Mouse (Mus musculus): Measurements from ENCODE around the gene Lrrfip1.

Lrrfip1 gene

DNA sequence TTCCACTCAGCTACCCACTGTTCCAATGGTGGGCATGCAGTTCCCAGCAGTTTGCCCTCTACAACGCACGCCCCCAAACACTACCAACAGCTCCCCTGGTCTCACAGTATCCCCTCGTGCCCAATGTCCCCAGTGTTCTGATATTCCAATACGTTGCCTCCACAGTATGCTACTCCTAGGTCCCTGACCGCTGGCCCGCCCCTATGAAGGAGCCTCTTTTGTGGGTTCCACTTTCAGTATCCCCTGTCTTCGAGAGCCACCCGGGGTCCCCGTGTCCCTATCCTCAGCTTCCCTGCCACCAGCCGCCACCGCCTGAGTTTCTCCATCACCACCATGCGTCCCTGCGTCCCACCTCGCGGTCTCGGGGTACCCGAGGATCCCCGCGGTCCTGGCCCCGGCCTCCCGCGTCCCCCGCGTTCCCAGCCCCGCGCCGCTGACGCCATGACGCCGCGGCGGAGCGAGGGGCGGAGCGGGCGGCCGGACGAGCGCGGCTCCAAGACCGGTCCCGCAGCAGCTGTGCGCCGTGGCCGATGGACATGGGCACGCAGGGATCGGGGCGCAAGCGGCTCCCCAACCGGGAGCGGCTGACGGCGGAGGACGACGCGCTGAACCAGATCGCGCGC lies at the start of gene Lrrfip1:
TSS of gene Lrrfip1 (plus strand) at position 470 of the 623 bp plus-strand sequence.
- DNase-seq, result peak; percentile 24

DNA sequence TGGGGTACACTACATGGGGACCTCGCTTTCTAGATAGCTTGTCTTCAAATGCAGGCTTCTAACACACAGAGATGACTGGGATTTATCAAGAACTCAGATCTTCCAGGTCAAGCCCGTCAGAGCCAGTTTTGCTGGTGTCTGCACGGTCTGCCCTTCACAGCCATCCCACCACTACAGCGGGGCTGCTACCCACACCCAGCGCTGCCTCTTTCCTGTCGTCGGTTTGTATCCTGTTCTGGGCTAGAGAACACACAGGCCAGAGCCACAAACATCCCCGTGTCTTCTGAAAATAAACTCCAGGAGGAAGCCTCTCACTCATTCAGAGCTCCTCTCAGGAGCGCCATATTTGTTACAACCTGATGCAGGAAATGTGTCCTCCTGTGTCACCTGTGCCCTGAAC lies 49.2 kb upstream of the Lrrfip1 start:
- DNase-seq, result no peak

DNA sequence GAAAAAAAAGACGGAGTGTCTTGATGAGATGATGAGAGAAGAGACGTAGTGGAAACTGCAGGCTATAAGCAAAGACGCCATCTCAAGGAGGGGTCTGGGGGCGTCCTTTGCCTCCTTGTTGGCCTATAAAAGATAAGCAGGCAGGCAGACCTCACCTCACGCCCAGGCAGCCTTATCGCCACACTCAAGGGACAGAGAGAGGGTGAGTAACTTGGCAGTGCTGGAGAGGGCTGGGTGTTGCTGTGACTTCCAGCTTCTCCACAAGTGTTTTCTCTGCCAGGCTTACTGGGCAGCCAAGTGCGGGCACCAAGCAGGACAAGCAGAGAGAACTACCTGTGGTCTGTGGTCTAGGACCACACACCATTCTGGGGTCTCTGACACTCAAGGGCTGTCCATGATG lies 46.9 kb upstream of the Lrrfip1 start:
- DNase-seq, result no peak

DNA sequence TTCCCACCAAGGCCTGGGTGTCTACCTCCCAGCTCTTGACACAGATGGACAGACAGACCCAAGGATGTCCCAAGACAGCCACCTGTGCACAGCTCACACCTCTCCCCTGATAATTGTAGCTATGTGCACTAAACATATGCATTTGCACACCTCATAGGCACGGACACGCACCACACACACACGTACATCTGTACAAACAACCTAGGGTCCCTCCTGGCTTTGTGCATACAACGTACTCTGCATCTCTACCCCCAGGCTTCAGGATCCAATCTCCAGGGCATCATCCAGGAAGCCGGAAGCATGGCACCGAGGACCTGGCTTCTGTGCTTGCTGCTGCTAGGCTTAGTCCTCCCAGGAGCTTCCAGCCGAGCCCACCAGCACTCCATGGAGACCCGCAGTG lies 45.7 kb upstream of the Lrrfip1 start, which contains the start of gene Prlh:
TSS of gene Prlh (plus strand) at position 301 of the 400 bp plus-strand sequence.
- DNase-seq, result no peak

DNA sequence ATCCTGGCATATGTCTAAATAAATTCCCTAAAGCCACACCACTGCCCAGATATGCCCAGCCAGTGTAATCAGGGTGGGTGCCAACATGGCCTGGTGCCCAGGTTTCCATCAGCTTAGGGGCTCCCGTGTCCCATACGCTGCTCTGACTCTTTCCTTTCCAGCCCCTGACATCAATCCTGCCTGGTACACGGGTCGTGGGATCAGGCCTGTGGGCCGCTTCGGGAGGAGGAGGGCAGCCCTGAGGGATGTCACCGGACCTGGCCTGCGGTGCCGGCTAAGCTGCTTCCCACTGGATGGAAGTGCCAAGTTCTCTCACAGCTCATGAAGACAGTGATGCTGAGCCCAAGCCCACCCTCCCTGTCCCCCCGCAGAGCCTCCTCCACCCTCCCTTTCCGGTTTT lies 44.8 kb upstream of the Lrrfip1 start:
- DNase-seq, result no peak

DNA sequence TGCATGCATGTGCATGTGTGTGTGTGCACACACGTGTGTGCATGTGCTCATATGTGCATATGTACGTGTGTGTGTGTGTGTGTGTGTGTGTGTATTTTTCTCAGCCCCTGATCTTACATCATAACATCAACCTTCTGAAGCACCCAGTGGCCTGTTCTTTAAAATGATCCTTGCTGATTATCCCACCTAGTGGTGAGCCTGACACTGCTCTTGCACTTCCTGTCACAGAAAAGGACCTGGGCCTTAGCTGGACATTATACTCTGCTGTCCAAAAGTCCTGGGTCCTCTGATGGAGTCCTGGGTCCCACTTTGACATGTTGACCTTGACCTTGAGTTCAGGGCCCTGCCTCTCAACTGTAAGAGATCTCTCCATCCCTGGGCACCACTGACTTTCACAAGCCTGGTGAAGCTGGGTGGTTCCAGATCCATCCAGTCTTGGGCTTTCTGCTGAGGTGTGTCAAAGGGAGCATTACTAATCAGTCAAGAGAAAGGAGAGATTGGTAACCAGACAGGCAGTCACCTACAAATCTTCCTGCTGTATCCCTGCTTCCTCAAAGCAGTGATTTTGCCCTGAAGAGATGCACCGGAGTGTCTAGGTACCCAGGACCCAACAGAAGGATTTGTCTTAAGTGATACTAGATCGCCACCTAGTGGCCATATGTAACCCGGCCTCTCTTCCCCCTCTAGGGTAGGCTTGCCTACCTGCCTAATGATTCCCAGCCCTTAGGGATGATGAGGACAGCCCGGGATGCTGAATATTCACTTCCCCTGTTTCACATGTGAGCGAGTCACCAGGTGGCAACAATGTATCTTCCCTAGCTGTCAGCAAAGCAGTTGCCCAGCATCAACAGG lies 42.1 kb upstream of the Lrrfip1 start:
- peak; percentile 41 for DNase-seq

DNA sequence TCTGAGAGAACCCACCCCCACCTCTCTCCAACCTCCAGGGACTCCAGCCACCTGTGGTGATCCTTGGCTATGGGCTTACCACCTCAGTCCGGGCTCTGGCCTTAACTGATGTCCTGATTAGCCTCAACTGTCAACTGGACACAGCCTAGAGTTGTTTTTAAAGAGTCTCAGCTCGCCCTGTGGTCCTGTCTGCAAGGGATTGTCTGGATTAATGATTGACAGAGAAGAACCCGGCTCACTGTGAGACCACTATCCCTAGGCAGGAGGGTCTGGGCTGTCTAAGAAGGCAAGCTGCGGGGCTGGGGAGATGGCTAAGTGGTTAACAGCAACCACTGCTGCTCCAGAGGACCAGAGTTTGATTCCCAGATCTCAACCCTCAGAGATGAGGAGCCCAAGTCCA lies 36.0 kb upstream of the Lrrfip1 start:
- no peak for DNase-seq

DNA sequence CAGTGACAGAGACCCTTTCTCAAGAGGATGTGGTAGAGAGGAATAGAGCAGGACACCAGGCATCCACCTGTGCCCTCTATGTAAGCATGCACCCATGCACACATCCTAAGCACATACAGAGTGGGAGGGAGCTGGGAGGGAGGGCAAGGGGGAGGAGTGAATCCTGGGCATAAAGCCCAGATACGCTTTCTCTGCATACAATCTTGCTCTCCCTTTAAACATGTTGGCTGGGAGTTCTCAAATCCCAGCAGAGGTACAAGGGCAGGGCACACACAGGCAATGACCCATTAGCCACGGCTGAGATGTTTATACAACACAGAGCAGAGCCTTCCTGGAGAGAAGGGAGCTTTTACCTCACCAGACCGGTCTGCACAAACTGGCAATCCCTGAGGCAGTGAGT lies 35.5 kb upstream of the Lrrfip1 start:
- no peak for DNase-seq

DNA sequence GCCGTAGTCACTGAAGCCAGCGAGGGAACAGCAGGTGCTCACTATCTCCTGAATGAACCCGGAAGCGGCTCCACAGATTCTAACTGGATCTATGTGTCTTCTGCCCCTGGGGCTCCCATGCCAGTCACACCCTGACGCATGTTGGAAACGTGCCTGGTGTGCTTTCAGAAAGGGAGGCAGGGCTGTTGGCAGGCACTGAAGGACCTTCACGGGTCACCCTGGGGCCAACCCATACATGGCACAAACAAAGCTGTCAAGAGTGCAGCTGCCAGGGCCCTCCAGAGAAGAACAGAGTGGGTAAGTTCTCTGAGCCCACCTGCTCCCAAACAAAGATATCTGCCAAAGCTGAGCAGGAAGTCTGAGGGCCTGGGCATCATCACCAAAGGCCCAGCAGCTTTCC lies 31.0 kb upstream of the Lrrfip1 start:
- DNase-seq, result no peak

DNA sequence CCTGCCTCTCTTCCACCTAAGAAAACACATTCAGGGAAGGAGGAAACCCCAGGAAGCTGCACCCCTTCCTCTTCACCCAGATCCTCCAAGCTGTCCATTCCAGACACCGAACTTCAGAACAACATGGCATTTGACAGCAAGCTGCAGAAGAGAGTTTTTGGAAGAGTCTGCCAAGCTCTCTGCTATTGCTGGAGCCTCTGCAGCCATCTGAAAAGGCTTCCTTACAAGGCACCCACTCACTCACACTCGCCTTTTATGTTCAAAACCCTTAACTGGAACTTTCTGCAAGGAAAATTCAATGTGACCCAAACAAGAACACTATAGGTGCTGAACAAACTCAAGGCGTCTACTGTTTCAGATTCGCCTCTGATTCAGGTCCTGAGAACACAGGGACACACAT lies 29.9 kb upstream of the Lrrfip1 start:
- DNase-seq, result no peak

DNA sequence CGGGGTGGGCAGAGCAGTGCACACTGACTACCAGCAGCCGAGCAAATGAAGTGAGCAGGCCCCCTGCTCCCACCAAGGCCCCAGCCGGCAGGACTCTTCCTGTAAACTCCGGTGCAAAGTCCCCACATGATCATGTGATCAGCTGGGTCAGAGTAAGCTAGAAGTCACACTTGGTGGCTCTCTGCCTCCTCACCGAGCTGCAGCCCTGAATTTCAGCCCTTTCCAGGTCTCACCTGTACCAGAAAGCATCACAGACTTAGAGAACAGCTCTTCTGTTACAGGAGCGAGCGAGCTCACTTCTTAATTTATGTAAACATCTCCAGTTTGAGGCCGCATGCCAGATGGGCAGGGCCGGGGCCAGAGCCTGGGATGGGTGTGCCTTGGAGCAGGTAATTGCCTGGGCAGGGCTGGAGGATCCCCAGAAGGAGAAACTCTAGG lies 29.2 kb upstream of the Lrrfip1 start, which contains the start of gene Rab17:
TSS of gene Rab17 (minus strand) at position 315 of the 438 bp plus-strand sequence.
- no peak for DNase-seq

DNA sequence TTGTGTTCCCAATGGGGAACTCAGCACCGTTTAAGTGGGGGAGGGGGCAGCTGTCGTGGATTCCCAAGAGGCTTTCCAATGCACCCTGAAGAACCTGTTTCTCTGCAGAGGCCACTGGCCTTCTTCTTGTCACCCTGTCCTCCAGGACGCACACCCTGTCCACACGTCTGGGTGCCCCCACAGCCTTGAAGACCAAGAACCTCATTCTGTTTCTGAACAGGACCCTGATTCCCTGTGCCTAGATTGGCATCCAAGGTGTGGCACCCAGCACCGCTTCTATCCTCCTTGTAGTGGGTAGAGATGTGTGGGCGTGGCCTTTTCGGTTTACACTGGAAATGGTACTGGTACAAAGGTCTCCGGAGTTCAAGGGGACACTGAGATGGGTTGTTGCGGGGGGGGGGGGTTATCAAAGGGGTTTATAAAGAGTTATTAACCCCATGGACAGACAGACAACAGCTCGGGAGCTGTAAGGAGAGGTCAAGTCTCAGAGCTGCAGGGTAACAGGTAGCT lies 28.6 kb upstream of the Lrrfip1 start:
- no peak for DNase-seq

DNA sequence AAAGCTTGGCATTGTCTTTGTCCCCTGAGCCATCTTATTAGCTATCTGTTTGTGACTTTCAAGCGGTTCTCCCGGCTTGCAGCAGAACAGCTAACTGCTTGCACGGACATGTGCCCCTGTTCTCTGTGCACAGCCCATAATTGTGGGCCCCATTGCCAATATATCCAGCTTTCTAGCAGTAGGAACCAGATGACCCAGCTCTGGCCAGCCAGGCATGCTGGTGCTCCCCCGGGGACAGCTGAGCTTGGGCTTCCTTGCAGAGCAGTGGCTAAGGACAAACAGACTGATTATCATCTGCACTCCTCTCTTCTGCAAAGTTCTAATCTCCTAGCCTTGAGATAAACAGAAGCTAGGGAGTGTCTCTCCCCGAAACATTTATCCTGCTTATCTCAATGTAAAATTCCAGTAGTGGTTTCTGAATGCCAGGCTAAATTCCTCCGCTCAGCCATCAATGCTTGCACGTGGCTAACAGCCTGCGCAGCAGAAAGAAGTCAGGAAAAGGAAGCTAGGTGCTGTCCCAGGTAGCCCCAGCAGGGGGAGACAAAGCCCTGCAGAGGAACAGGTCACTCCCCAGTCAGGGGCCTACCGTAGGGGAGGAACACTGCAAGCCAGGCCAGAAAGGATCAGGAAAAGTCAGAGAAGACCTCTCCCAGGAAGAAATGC lies 25.5 kb upstream of the Lrrfip1 start:
- DNase-seq, result peak; percentile 88

DNA sequence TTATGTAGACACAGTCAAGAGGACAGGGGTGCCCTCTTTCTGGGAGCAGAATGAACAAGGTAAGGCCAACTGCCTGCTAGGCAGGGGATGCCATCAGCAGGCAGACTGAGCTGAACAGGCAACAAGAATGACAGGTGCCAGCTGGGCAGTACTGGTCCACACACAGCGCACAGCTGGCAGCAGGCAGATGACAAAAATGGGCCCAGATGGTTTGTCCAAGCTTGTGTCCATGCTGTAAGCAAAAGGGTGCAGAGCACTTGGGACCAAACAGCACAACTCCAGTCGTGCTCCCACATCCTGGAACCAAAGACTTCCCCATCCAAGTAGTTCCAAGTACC lies 25.0 kb upstream of the Lrrfip1 start:
- DNase-seq, result no peak

DNA sequence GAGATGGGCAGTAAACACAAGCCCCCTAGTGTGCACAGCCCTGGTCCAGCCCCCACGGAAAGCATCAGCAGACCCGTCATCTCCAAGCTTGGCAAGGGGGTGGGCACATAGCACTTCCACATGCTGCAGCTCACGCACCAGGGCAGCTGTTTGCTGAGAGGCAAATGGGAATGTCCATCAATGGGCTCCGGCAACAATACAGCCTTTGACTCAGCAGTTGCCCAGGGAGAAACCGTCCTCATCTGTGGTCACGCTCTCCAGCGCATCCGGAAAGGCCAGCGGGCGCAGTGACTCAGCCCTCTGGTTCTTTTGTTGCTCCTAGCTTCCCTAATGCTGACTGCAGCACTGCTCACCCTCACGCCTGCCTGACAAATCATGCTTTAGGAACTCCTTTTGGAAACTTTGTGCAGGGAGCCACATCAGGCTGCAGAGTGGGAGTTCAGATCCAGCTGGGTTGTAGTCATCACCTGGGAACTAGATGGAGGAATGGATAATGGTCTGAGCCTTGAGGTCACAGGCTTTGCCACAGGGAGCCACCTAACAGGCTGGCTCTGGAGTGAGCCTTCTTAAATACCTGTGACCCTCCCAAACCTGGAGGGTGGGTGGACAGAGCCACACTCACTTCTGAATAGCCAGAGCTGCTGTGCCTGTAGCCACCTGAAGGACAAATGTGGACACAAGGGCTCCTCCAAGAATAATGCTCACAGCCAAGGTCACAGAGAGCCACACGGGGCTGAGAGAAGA lies 23.5 kb upstream of the Lrrfip1 start:
- no peak for DNase-seq

DNA sequence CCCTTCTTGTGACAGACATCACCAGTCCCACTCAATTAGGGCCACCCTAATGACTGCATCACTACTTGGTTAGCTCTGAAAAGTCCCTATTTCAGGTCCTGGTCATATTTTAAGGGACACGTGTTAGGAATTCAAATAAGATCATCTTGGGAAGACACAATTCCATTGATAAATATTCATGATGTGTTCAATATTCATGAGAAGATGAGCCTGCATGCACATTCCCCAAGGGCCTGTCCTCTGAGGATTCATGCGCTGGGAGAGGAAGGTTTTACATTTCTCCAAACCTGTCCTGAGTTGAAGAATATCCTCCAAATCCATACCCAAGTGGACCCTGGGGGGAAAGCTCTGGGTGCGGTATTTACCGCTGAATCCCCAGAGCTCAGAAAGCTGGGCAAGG lies 22.6 kb upstream of the Lrrfip1 start:
- DNase-seq, result no peak

DNA sequence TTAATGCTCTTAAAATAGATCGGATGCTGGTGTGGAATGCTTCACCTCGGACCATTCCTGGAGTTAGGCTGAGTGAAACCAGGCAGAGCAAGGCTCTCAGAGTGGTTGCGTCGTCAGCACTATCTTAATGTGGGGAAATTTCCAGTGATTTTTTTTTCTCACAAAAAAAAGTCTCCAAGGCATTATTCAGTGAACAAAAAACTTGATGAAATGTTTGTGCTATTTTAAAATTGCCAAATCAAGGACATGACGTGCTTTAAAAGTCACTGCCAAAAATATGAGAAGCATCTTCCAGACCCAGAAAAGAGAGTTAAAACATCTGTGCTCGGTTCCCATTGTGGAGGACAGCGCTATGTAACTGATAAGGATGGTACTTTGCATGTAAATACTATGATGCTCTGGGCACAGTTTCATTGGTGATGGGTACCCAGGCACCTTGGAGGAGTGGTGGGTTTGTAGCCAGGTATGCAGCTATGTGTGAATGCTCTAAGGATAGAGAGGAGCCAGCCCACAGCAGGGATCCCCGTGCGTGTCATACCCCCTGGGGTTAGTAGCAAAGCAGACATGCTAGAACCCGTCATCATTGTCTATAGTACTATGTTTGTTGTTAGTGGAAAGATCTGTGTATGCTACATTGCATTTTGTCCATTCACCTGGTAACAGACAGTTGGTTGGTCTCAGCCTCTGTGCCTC lies 17.8 kb upstream of the Lrrfip1 start:
- no peak for DNase-seq

DNA sequence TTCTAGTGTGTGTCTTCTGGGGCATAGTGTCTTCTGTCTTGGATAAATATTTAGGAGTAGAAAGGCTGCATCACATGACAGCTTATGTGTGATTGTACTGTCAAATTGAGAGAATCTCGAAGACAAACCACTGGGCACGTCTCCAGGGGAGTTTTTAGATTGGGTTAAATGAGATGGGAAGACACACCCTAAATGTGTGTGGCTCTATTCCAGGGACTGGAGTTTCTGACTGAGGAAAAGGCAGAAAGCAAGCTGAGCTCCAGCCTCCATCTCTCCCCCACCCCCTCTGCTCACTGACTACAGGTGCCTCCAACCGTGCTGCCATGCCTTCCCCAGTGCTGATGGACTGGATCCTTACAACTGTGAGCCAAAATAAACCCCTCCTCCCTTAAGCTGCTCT lies 17.2 kb upstream of the Lrrfip1 start:
- DNase-seq, result no peak

DNA sequence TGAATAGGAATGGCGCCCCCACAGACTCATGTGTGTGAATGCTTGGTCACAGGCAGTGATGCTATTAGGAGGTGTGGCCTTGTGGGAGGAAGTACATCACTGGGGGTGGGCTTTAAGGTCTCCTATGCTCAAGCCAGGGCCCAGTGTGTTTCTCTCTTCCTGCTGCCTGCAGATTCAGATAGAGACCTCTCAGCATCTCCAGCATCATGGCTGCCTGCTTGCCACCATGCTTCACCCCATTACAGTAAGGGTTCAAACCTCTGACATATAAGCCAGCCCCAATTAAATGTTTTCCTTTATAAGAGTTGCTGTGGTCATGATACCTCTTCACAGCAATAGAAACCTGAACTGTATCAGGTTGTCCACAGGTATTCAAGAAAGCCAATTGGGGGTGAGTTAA lies 2.6 kb upstream of the Lrrfip1 start:
- no peak for DNase-seq

DNA sequence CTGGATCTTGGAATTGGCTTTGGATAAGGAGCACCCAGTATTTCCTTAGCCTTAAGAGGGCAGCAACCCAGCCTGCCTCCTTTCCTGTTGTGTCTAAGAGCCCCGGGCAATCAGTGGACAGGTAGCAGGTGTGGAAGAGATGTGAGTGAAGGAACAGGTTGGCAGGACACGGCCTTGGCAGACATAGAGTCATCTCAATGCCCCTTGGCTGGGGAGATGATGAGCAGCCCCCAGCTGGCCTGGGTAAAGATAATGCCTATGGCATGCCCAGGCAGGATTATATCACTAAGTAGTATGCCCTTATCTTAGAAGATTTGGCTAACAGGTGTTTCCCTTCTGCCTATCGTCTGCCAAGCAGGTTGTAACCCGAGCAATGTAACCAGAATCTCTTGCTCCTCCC lies 1.4 kb upstream of the Lrrfip1 start:
- DNase-seq, result no peak

DNA sequence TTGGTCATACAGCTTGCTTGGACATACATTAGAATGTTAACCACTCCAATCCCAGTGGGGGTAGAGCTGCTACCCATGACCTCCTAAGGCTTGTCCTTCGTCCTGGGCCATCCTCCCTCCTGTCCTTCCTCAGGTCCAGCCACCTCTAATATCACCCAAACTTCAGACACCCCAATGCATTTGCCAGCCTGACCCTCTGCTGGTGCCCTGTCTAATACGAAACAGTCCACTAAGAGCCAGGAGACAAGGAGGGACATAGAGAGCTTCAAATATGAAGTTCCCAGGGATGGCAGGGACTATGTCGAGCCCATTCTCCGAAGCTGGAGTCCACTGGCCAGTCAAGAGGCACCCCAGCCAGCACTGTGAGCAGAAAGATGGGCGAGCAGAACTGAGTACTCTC lies 896 bp upstream of the Lrrfip1 start:
- DNase-seq, result no peak

DNA sequence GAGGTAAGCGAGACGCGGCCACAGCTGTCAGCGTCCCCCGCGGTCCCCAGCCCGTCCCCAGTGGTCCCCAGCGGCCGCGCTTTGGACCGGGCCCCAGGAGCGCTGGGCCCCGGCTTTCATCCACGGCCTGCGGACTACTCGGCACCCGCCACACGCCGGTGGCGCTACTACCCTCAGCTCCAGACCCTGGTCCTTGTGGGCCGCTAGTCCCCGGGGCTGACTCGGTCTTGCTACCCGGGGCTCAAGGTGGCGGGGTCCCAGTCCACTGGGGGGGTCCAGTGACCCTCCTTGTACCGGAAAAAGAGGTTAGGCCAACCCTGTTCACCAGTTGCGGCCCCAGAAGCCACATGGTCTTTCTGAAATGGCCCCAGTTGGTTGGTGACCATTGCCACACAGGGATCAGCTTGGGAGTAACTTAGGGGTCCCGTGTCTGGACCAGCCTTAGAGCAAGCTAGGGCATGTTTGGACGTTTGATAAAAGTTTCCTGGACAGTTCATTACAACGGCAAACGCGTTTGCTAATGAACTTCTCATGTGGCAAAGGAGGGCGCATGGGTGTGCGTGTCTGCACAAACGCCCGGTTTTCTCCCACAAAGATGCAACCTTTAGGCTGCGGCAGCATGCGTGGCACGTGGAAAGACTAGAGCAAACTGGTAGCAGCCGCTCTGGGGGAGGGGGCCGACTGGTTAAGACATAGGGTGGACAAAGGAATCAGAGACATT lies 514 bp downstream of the Lrrfip1 start:
- DNase-seq, result no peak

Data from cerebellum, adult 8-10 months (tissue).